Mouse (Mus musculus): ENCODE measurements around the gene Zbtb20.

The Zbtb20 gene

DNA sequence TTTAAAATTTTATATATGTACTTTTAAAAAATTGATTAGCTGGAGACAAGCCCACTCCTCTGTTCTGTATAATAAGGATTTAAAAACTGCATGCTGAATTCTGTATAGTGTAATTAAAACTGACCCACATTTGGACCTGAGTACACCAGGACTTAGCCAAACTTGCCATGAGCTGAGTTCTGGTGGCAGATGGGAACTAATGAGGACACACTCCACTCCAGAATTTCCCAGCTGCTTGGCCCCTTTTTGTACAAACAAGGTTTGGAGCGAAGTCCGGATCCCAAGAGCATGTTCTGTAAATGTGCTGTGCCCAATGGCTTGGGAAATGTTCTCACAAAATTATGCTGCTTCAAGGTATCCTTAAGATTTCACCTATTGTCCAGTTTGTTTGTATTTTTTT is 204.7 kb downstream of the Zbtb20 start:
- DNase-seq (ENCODE audit: low spot score in 2 of 2): no peak

DNA sequence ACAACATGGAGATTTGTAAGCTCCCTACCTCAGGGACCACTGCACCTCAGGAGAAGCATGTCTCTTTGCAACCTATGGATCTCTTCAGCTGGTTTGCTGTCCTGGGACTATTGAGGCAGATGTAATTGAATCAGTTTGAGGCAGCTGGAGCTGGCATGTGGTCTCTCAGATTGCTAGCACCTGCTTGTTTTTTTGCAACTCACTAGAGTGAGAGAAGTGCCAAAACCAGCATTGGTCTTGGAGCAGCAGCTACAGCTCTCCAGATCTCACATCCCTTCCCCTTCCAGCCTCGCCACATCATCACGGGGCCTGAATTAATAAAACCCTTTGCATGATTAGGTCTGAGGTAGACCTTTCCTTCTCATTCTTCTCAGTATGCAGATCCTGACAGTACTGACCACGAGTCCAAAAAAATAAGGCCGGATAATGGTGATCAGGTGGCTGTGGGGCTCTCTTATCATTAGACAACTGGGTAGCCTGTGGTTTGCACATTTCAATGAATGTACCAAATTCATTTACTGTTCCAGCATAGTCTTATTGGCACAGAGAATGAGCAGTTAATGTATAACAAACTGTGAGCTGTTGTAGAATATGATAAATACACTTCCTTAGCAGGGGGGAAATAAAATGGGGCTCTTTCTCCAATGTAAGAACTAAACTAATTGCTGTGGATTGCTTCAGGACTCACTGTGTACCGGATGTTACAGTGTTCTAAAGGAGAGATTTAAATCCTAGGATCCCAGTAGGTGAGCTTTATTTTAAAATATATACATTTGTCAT is 205.4 kb downstream of the Zbtb20 start:
- DNase-seq (ENCODE audit: low spot score in 2 of 2): no peak

DNA sequence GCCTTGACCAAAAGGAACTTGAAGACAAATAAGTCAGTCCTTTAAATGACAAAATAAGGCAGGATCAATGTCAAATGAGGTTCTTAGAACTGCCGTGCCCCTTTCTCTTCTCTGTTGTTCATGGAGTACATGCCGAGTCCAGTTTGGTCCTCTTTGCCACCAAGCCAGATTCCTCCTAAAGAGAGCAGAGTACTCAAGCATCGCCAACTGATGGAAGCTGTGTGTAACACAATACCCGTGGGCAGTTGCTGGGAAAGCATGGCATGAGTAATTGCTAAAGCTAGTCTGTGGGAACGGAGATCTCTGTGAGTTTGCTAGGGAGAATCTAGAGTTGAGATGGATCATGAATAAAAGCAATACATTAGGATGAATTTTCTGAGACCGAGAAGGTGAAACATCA is 206.3 kb downstream of the Zbtb20 start:
- no peak for DNase-seq (ENCODE audit: low spot score in 2 of 2)

DNA sequence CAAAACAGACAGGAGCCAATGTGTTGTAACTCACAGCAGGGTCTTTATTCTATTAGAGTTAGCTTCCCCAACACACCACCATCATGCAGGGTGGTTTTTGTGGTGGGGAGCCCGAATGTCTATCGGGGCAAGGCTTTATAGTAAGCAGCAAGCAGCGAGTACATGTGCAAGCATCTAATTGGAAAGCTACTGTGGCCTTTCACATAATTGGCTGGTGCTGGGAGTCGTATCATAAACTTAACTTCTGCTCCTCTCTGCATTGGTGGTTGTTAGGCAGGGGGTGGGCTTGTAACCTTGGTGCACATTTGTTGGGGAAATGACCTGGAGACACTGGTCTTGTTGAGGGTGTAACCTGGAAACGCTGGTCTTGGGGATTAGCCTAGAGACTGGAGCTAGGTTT is 207.1 kb downstream of the Zbtb20 start:
- DNase-seq (ENCODE audit: low spot score in 2 of 2): no peak

DNA sequence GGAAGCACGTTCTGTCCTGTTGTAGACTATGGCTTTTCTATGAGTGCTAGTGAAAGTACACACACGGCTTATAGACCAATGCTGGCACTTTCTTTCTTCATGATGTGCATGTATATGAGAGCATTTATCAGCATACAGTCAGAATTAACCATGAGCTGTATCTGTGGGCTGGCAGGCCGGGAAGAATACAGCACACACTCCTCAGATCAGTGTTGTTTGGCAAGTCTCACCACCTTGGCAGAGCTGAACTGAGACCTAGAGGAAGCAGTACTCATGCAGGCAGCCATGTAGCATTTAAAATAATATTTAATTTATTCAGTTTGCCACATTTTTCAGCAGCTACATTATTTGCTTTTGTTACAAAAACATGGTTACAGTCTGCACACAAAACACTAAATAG is 214.5 kb downstream of the Zbtb20 start:
- no peak for DNase-seq (ENCODE audit: low spot score in 2 of 2)

DNA sequence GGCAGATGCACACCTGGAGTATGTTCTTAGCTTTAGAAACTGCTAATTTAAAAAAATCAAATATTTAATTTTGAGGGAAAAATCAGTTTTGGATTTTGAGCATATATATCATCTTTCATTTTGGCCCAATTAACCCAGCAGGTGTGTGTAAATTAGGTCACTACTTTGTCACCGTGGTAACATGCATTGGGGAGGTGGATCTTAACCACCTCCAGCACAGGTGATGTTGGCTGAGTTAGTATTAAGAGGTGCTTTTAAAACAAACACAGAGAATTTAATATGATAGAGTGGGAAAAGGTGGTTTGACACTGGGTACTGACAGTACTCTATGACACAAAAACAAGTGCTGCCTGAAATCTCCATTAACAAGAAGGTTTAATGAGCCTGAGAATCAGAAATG is 218.5 kb downstream of the Zbtb20 start:
- DNase-seq (ENCODE audit: low spot score in 2 of 2): no peak

DNA sequence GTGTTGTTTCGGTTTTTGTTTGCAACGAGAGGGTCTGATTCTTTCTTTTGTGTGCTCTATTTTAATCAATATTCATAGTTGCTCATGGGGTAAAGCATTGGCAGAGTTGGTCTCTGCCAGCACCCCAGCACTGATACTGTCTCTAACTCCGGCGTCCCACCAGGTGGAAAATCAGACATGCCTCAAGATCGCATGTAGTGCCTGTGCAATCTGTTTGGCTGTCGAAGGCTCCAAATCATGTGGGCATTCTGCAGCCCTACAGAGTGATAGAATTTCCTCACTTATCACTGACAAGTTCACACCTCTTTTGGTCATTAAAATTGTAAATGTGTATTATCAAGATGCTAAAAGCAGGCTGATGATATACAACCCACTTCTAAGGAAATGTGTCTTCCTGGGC is 219.1 kb downstream of the Zbtb20 start:
- no peak for DNase-seq (ENCODE audit: low spot score in 2 of 2)

DNA sequence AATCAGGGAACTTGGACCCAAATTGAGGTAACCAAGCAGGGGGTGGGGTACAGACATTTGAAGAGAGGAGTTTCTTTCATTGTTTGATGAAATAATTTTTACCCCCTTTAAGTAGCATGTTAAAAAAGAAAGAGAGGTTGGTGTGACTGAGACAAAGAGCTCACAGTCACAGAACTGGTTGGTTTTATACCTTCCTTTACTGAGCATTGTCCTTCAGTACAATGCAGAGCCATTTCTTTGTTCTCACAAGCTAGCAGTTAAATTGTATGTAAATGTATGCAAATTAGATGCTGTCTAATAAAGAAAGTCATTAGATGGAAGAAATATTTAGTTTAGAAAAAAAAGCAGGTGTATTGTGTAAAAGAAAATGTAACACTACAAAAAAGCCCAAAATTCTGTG is 220.4 kb downstream of the Zbtb20 start:
- no peak for DNase-seq (ENCODE audit: low spot score in 2 of 2)

DNA sequence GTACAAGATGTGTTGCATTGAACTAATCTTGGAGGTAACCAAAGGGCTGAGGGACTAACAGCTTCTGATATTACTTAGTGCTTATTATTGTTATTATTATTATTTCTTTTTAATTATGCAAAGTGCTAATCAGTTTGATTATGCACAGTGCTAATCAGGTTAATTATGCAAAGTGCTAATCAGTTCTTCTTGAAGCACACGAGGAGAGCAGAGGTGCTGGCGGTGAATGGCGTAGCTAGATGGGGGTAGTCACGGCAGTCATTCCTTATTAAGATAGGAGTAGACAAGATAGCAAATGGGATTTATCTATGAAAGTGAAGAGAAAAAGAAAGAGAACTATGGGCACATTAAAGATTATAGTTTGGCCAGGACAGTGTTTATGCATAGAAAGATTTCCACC is 222.5 kb downstream of the Zbtb20 start:
- no peak for DNase-seq (ENCODE audit: low spot score in 2 of 2)

DNA sequence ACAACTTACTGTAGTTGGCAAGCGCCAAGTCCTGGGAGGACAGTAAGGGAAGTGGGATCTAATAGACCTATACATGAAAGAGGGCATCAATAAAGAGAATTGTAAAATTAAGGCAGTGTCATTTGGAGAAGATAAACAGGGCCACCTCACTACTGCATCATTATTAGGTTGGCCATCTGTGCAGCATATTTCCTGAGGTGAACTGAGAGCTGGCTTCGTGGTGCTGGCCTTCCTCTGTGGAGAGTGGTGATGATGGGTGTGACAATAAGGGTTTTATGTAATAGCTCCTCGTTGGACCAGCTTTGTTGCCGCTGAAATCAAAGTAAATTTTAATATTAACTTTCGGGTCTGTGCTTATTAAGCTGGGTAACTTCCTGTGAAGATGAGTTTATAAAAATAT is 223.0 kb downstream of the Zbtb20 start:
- DNase-seq (ENCODE audit: low spot score in 2 of 2): no peak

DNA sequence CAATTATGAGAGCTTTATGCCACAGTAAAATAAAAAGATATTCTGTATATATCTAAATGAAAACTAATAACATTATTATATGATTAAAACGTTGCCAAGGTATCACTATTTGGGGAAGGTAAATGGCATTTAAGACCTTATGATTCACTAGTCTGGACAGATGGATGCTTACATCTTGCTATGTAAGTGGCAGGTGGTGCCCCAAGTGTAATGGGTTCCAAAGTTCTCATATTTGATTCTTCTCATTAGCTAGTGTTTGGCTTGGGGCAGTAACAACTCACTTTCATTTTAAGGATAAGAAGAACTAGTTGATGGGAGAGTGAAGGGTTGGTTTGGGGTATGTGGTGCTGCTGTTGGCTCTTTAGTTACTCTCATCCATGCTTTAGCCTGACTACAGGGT is 235.6 kb downstream of the Zbtb20 start:
- DNase-seq (ENCODE audit: low spot score in 2 of 2): no peak

DNA sequence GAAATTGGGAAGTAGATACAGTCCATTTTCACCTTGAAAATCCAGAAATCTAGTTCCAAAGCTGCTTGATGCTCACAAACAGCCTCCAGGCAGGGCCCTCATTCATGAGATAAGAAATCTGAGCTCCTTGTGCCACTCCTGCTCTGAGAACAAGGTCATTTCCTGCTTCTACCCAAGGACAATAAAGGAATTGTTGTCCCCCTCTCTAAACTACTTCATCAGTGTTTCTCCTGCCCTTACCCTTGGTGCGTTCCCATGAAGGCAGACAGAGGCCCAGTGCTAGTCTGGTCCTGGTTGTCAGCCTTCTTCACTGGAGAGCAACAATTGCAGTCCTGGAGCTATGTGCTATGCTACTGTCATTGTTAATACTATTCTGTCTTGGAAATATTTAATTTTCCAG is 238.3 kb downstream of the Zbtb20 start:
- DNase-seq (ENCODE audit: low spot score in 2 of 2): no peak

DNA sequence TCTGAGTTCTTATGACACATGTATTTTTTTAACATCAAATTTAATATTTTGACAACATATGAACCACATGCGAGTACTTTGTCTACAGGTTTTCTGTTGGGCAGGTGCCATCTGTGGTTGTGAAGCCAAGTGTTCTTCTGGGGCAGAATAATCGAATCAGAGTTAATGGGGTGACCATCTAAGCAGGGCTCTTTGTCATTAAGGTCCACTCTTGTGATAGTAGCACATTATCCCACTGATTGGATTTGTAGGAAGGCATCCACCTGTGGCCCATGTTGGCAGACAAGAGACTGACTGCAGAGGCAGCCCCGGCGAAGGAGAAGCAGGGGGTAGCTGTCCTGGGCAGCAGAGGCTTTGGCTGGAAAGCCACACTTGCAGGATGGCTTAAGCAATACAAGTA is 254.3 kb downstream of the Zbtb20 start:
- no peak for DNase-seq (ENCODE audit: low spot score in 2 of 2)

DNA sequence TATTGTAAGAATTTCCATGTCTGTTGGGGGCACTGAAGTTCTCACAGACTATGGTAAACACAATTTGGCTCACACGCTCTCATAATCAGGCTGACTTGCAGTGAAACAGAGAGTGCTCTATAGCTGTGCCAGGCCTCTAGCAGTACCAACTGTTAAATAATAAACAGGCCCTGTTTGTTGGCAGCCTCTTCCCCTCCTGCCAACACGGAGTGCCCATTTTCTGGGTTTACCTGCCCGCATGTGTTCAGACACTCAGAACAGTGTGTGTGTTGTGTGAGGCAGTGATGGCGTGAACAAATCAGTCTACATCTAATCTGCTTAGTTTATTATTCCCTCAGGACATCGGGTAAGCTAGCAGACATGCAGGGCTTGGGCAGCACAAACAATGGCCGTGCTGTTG is 254.9 kb downstream of the Zbtb20 start:
- no peak for DNase-seq (ENCODE audit: low spot score in 2 of 2)

DNA sequence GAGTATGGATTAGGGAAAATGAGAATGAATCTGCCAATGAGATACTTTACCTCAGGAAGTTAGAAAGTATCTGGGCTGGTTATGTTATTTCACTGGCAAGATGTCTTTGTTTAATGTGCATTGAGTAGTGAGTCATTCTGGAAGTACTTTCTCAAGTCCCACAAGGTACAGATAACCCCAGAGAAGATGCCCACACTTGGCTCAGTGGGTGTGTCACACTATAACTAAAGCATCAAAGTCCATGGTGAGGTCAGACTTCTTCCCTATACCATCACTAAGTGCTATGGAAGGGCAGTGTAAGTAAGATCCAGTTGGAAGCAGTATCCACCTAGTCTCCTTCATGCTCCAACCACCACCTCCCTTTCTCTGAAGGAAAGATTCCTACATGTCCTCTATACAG is 255.4 kb downstream of the Zbtb20 start:
- DNase-seq (ENCODE audit: low spot score in 2 of 2): no peak

DNA sequence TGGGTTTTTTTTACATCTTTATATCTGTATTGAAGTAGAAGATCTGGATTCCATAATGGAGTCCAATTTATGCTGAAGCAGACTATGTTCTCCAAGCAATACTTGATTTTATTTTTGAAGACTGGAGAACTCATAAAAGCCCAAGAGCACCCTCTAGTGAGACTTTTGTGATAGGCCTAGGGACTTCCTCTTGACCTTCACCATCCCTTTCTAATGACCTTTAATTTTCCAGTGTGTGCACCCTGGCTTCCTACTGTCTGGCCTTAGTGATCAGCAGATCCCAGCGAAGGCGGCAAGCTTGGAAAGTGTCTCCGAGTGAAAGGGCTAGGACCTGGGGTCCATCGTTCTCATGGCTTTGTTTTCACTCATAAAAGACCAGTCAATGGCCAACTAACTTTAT is 292.8 kb downstream of the Zbtb20 start:
- no peak for DNase-seq (ENCODE audit: low spot score in 2 of 2)

DNA sequence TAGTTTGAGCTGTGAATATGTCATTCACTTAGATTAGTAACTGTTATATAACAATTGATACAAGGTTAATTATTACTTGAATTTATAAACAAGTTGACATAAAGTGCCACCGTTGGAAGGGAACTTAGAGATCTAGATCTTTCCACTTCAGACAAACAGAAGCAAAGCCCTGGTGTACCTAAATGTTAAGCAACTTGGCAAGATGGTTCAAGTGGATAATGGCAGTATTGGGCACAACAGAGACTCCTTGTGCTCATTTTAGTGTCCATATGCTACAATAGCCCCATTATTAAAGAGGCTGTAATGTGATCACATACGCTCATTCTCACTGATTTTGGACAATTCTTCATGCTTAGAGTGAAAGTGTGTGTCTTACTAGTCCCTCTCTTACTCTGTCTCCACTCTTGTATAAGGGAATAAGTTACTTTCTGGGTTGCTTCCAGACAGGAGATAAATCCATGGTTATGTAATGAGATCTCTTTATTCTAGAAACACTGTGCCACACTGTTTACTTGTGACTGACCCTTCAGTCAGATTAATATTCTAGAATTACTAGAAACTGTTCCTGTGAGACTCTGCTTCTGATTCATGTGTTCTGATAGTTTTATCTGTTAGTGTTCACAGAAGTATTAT is 293.7 kb downstream of the Zbtb20 start:
- no peak for DNase-seq (ENCODE audit: low spot score in 2 of 2)

DNA sequence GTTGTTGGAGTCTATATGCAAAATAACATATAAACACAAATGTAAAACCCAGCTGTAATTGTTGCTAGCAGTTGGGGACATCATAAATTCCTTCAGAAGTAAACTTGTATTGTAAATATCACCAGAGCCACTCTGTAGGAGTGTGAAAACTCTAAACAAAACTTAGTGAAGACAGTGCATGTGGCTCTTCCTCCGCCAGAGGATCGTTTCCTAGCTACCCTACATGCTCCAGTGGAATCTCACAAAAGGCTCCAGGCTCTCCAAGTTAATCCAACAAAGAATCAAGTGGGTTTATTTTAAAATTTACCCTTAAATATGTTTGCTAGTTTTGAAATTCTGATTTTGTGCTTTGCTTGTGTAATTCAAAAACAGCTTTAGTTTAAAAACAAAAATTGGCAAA is 296.5 kb downstream of the Zbtb20 start:
- no peak for DNase-seq (ENCODE audit: low spot score in 2 of 2)

DNA sequence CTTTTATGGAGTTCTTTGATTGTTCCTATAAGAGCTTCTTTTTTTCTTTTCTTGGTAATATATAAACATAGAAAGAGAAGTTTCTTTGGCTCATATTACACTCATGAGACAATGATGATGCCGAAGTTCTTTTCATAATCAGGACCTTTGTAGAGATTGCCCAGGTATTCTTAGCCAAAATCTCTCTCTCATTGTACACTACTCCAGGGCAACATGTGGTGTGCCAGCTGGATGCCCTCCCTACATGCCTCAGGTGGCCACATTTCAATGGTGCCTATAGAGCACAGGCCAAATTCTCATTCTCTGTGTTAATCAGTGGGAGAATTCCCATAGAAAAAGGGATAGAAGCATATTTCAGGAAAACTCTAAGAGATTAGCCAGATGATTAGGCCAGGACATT is 297.2 kb downstream of the Zbtb20 start:
- DNase-seq (ENCODE audit: low spot score in 2 of 2): no peak

DNA sequence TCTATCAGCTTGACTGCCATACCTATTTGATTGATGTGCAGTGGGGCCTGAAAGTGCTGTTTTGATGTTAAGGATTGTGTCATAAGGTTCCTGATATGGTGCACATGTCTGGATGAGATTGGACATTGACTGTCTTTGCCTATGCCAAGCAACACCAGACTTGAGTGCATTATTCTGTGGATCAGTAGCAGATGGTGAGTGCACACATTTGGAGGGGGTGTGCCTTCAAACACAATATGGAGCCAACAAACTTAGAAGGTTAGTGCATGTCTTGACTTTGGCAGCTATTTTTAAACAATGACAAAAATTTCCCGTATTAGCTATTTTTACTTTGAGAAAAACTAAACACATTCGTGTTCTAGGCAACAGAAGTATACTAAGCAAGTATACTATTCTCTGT is 299.1 kb downstream of the Zbtb20 start:
- DNase-seq (ENCODE audit: low spot score in 2 of 2): no peak

DNA sequence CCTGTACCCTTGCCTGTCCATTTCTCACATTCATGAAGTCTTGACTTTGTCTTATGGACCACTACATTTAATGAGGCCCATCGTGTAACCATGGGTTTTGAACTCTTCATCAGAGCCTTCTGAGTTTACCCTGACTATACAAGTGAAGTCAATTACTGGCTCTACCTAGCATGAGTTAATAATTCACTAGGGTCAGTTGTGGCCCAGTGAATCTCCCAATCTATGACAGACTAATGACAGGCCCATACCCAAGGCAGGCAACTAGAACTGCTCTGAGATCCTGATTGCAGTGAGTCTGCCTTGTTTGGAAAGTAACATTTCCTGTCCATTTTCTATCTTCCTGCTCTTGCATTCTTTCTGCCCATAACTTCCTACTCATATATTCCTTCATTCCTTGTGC is 305.4 kb downstream of the Zbtb20 start:
- DNase-seq (ENCODE audit: low spot score in 2 of 2): no peak

DNA sequence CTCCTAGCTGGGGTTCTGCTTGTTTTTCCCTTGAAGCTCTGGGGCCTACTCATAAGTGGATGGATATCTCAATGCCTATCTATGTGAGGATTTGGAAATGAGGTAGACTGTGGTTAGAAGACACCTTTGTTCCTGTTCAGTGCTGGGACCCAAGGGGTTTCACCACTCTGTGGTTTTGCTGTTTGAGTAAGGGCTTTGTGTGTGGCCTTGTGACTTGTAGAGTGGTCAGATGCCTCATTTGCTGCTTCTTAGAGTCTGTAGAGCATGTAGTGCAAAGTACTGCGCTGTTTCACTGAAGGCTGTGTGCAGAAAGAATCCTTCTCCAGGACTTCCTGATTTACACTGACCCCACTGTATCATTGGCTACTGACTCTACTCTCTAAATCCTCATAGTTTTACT is 314.7 kb downstream of the Zbtb20 start:
- no peak for DNase-seq (ENCODE audit: low spot score in 2 of 2)

DNA sequence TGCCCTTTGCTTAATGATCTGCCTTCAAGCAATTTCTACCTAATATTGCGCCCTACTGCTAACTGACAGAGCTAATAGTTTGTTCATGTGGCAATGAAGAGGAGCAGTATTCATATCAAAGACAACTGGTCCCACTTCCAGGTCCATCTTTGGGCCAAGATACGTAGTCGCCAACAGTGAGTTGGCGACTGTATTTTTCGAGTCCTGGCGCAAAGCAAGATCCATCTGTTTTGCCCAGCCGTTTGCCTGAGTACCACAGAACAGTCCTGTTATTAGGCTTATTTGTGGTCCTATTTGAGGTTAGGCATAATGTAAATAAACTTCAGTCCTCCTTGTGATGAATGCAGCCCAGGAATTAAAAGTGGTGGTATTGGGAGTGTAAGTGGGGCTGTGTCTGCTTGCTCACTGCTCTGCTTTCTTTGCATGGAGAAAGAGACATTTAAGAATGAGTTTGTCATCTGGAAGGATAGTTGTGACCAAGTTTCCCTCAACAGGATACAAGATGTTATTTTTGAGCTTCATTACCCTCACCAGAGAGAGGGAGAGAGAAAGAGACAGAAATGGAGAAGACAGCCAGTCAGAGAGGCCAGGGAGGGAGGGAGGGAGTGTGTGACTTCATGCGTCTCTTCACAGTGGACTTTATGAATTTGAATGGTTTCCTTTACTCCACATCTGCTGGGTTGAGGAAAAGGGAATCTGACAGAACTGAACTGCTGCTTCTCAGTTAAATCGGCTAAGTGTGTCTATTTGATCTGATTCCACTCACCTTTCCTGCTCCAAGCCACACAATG is 315.6 kb downstream of the Zbtb20 start:
- DNase-seq (ENCODE audit: low spot score in 2 of 2): no peak
